Mouse (Mus musculus) intestine, postnatal 0 days (tissue): ENCODE measurements around the gene Bcl2l13. TPM values are rescaled to one million over a fixed set of nuclear protein-coding genes. Genes with fewer than 3 reads are reported as not detected.

ENCODE experiments used
- ATAC-seq: fragments of 200-750 bp; cut with Nextera tagmentation; 2 replicates; pipeline ENCODE4 v1.8.0; 2017; ENCODE audit warnings: mild to moderate bottlenecking, moderate TSS enrichment, moderate library complexity
- H3K27ac ChIP-seq: fragments of 300-500 bp; sonication (generic); 2 replicates; pipeline ENCODE4 v1.5.1; 2014; ENCODE audit warnings: mild to moderate bottlenecking, low read depth, low read length, moderate library complexity
- H3K27me3 ChIP-seq: fragments of 300-500 bp; sonication (generic); replicated peaks from 2 replicates; pipeline ENCODE4 v1.6.1; 2014; ENCODE audit warnings: low read length, mixed read lengths; ENCODE audit not compliant: control insufficient read depth, insufficient read depth
- H3K36me3 ChIP-seq: fragments of 300-500 bp; sonication (generic); 2 replicates; pipeline ENCODE4 v1.6.1; 2014; ENCODE audit warnings: mild to moderate bottlenecking, moderate library complexity; ENCODE audit not compliant: control insufficient read depth, insufficient read depth
- H3K4me1 ChIP-seq: fragments of 300-500 bp; sonication (generic); replicated peaks from 2 replicates; pipeline ENCODE4 v1.6.1; 2014; ENCODE audit warnings: antibody characterized with exemption, low read length, mixed read lengths; ENCODE audit not compliant: control insufficient read depth, insufficient read depth
- H3K4me2 ChIP-seq: fragments of 300-500 bp; sonication (generic); replicated peaks from 2 replicates; pipeline ENCODE4 v1.6.1; 2014; ENCODE audit warnings: low read depth, mild to moderate bottlenecking, moderate library complexity
- H3K4me3 ChIP-seq: fragments of 300-500 bp; sonication (generic); 2 replicates; pipeline ENCODE4 v1.5.1; 2014; ENCODE audit warnings: low read depth, low read length
- H3K9ac ChIP-seq: fragments of 300-500 bp; sonication (generic); 2 replicates; pipeline ENCODE4 v1.6.1; 2014; ENCODE audit warnings: mild to moderate bottlenecking, low read depth, low read length
- H3K9me3 ChIP-seq: fragments of 300-500 bp; sonication (generic); 2 replicates; pipeline ENCODE4 v1.6.1; 2016; ENCODE audit warnings: mixed run types; ENCODE audit not compliant: control insufficient read depth
- CTCF ChIP-seq: sonication (generic); IDR thresholded peaks from 2 replicates; pipeline ENCODE4 v1.5.1; 2016; ENCODE audit warnings: low read depth, mild to moderate bottlenecking, control low read depth, antibody characterized with exemption, moderate library complexity
- WGBS: fragments of 180-500 bp; shearing (Covaris S2); extraction: QIAGEN DNeasy Blood & Tissue Kit; methylation state at CpG from one replicate; pipeline ENCODE4 v1.1.7; 2014; 5-methylcytosine and 5-hydroxymethylcytosine counted together
- polyA plus RNA-seq: library from polyadenylated mRNA; unstranded; fragments of >200 nt; fragmentation: Nextera tagmentation; extraction: Ambion mirVana; gene quantifications from 2 replicates; pipeline ENCODE4 v1.2.1, GENCODE M21; 2015

Gene Bcl2l13
- polyA plus RNA-seq, 1 experiment from 2014 or later, result 9.9 TPM

GRCm38 (mm10) chr6:120937104-120937617, 101.1 kb downstream of the Bcl2l13 start:
- H3K9ac ChIP-seq, result no peak overlapping the region
- no peak overlapping the region for H3K27ac ChIP-seq
- no peak overlapping the region for H3K4me3 ChIP-seq
- no peaks in the 10 kb centered on the region for H3K4me1 ChIP-seq
- H3K27me3 ChIP-seq, result no peaks in the 10 kb centered on the region
- peaks cover 16% of the 10 kb centered on the region; the same call in 1 of the 2 replicates for H3K36me3 ChIP-seq
- no peak for ATAC-seq
- WGBS, result 85% methylated on average over 16 of the region's 16 CpGs
- no peak overlapping the region for H3K4me2 ChIP-seq
- H3K9me3 ChIP-seq, result no peaks in the 10 kb centered on the region
- no peak for TF ChIP-seq CTCF

- no peak overlapping the region for H3K4me2 ChIP-seq
- ATAC-seq, result no peak
These were observed 102.1 kb downstream of the Bcl2l13 start for GRCm38 (mm10) chr6:120937999-120938608.

GRCm38 (mm10) chr6:120938763-120939450, 102.9 kb downstream of the Bcl2l13 start:
- Histone ChIP-seq H3K4me3 (no peak overlapping the region), H3K9me3 (no peaks in the 10 kb centered on the region), H3K4me1 (no peaks in the 10 kb centered on the region), H3K27ac (no peak overlapping the region), H3K36me3 (peaks cover 5% of the 10 kb centered on the region; the same call in 1 of the 2 replicates), H3K4me2 (no peak overlapping the region), H3K27me3 (no peaks in the 10 kb centered on the region), H3K9ac (no peak overlapping the region)
- no peak for ATAC-seq
- TF ChIP-seq CTCF, result no peak
- WGBS, result 72% methylated on average over 12 of the region's 12 CpGs

More at GRCm38 (mm10) chr6:120937999-120938608, 102.1 kb downstream of the Bcl2l13 start:
- TF ChIP-seq CTCF, result no peak
- no peaks in the 10 kb centered on the region for H3K9me3 ChIP-seq
- H3K27me3 ChIP-seq, result no peaks in the 10 kb centered on the region
- H3K9ac ChIP-seq, result no peak overlapping the region
- no peaks in the 10 kb centered on the region for H3K4me1 ChIP-seq
- 88% methylated on average over 11 of the region's 11 CpGs for WGBS
- no peak overlapping the region for H3K4me3 ChIP-seq
- peaks cover 7% of the 10 kb centered on the region; the same call in 1 of the 2 replicates for H3K36me3 ChIP-seq
- no peak overlapping the region for H3K27ac ChIP-seq

GRCm38 (mm10) chr6:120939783-120940182, 103.8 kb downstream of the Bcl2l13 start:
- no peak overlapping the region for H3K4me2 ChIP-seq
- H3K9ac ChIP-seq, result no peak overlapping the region
- WGBS, result 92% methylated on average over 3 of the region's 3 CpGs
- H3K9me3 ChIP-seq, result no peaks in the 10 kb centered on the region
- no peak for TF ChIP-seq CTCF
- H3K36me3 ChIP-seq, result peaks cover 3% of the 10 kb centered on the region; the same call in 1 of the 2 replicates
- H3K4me1 ChIP-seq, result no peaks in the 10 kb centered on the region
- ATAC-seq, result no peak
- no peaks in the 10 kb centered on the region for H3K27me3 ChIP-seq
- H3K4me3 ChIP-seq, result no peak overlapping the region
- H3K27ac ChIP-seq, result no peak overlapping the region

- Histone ChIP-seq H3K9ac (no peak overlapping the region), H3K27ac (no peak overlapping the region), H3K9me3 (no peaks in the 10 kb centered on the region), H3K36me3 (no peaks in the 10 kb centered on the region), H3K4me1 (no peaks in the 10 kb centered on the region), H3K27me3 (no peaks in the 10 kb centered on the region), H3K4me2 (no peak overlapping the region), H3K4me3 (no peak overlapping the region)
- no peak for ATAC-seq
- no peak for TF ChIP-seq CTCF
- WGBS, result 68% methylated on average over 7 of the region's 7 CpGs
These were observed 104.6 kb downstream of the Bcl2l13 start for GRCm38 (mm10) chr6:120940446-120941083.

GRCm38 (mm10) chr6:120941084-120941481, 105.1 kb downstream of the Bcl2l13 start:
- WGBS, result 74% methylated on average over 7 of the region's 7 CpGs
- Histone ChIP-seq H3K27ac (no peak overlapping the region), H3K4me3 (no peak overlapping the region), H3K4me2 (no peak overlapping the region), H3K9me3 (no peaks in the 10 kb centered on the region), H3K9ac (no peak overlapping the region), H3K36me3 (peaks cover 4% of the 10 kb centered on the region; the same call in 1 of the 2 replicates), H3K27me3 (no peaks in the 10 kb centered on the region), H3K4me1 (no peaks in the 10 kb centered on the region)
- no peak for ATAC-seq
- no peak for TF ChIP-seq CTCF
